Mouse (Mus musculus) lung, adult 2 months (tissue): ENCODE results near the gene Ptpn13.

Source experiments
- CTCF ChIP-seq: fragments of 200-500 bp; IDR thresholded peaks from 2 replicates; pipeline ENCODE4 v1.5.1; 2011; ENCODE audit warnings: mild to moderate bottlenecking, low read length, control low read depth; ENCODE audit not compliant: insufficient read depth
- POLR2A ChIP-seq: fragments of 200-500 bp; IDR thresholded peaks from 2 replicates; pipeline ENCODE4 v1.6.1; 2011; ENCODE audit warnings: low read depth, mild to moderate bottlenecking, control low read depth, low read length, borderline replicate concordance; ENCODE audit errors: extremely low read depth

DNA sequence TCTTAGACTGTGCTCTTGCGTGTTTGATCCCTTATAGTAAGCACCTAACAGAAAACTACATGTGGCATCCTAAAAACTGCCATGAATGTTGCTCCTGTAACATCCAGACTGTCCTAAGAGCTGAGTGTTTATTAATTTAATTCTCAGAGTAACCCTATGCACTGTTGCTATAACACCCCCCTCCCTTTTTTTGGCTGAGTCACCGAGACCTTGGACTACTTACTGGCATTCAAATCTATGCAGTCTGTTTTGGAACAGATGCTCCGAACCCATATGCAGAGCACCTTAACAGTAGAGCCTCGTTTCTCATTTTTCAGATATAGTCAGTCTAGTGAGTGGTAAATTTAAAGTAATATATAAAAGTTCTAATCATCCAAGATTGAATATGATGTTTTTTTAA lies 90.9 kb downstream of the Ptpn13 start:
- TF ChIP-seq POLR2A (no peak), CTCF (no peak)
